Mouse (Mus musculus): ENCODE measurements around the gene D230025D16Rik. TPM values are rescaled to one million over a fixed set of nuclear protein-coding genes. Genes with fewer than 3 reads are reported as not detected.
"Not testable (repeated sequence)": the region's sequence is repeated elsewhere in the genome, so short reads cannot be mapped to it uniquely, and the experiment has no call there.

Gene D230025D16Rik
- total RNA-seq, 2 experiments from 2014 or later: 31.7 to 32.1 TPM

DNA sequence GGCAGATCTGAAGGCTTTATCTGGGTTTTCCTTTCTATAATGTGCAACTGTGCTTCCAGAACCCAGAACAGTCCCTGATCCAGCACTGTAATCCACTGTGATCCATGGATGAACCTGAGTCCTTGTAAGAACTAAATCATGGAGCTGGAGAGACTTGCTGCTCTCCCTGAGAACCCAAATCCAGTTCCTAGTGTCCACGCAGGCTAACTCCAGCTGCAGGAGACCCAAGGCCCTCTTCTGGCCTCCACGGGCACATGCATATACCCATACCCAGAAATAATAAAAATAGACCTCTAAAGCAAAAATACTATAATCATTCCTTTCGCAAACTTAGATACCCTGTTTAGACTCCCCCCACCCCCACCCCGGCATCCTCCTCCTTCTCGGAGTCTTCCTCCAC, 63.3 kb downstream of the D230025D16Rik start:
- intact Hi-C loops (cut with DNase I): loop anchor here (5.0 kb wide), 1 partner anchor 646 kb away; the partner anchor contains the start of gene Ciao2b
- DNase-seq (ENCODE audit: low spot score in 2 of 2): no peak

- DNase-seq (ENCODE audit: low spot score in 2 of 2): peak; percentile 97
- intact Hi-C loops (cut with DNase I): loop anchor here (5.0 kb wide), 1 partner anchor 647 kb away; the partner anchor contains the start of gene Ciao2b
These were observed 64.2 kb downstream of the D230025D16Rik start for GRCm38 (mm10) chr8:105288958-105289732.

DNA sequence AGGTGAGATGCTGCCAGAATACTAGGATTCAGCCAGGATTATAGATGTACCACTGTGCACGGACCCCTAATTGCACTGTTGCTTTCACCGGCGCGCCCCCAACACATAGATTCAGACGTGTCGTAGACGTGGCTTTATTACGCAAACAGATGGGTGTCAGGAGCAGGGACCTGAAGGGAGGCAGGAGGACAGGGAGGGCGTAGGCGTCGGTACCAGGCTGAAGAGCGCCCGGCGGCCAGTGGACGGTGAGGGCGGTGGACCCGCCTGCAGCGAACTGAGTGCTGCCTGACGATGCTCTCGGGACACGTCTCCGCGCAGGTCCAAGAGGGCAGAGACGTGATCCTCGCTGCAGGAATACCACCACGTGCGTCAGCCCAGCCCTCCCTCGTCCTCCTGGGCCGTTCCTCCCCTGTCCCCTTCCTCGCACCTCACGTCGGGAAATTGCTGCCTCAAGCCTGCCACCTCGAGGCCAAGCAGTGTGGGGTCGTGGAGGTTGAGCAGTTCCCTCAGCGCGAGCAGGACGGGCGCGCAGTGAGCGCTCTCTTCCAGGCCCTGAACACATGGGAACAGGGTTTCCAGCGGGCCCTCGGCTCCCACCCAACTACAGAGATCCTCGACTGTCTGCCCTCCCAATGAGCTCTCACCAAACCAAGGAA, 65.0 kb downstream of the D230025D16Rik start, which contains the start of gene 4931428F04Rik:
4931428F04Rik (minus strand) TSS at position 60 of the 656 bp plus-strand sequence.
- intact Hi-C loops (cut with DNase I): loop anchor here (5.0 kb wide), 2 partner anchors 633 to 648 kb away; partner anchors contain the start of gene Ciao2b
- DNase-seq (ENCODE audit: low spot score in 2 of 2): peak in 1 of 2 experiments; percentile 61

GRCm38 (mm10) chr8:105290554-105291314, 65.8 kb downstream of the D230025D16Rik start:
- intact Hi-C loops (cut with DNase I): loop anchor here (5.0 kb wide), 1 partner anchor 633 kb away; no protein-coding TSS in a partner anchor
- DNase-seq (ENCODE audit: low spot score in 2 of 2): peak; percentile 70 to 79

GRCm38 (mm10) chr8:105291364-105291763, 66.4 kb downstream of the D230025D16Rik start:
- DNase-seq (ENCODE audit: low spot score in 2 of 2): not testable (repeated sequence)
- intact Hi-C loops (cut with DNase I): loop anchor here (5.0 kb wide), 1 partner anchor 634 kb away; no protein-coding TSS in a partner anchor

DNA sequence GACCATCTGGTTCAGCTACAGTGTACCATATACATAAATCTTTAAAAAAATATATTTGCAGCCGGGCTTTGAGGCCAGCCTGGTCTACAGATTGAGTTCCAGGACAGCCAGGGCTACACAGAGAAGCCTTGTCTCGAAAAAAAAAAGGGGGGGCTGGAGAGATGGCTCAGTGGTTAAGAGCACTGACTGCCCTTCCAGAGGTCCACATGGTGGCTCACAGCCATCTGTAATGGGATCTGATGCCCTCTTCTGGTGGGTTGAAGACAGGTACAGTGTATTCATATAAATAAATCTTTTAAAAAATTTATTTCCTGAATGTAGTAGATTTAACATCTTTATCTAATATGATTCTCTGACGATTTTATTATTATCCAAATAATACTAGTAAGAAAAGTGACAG, 66.9 kb downstream of the D230025D16Rik start:
- intact Hi-C loops (cut with DNase I): loop anchor here (5.0 kb wide), 1 partner anchor 635 kb away; no protein-coding TSS in a partner anchor
- not testable (repeated sequence) for DNase-seq (ENCODE audit: low spot score in 2 of 2)

DNA sequence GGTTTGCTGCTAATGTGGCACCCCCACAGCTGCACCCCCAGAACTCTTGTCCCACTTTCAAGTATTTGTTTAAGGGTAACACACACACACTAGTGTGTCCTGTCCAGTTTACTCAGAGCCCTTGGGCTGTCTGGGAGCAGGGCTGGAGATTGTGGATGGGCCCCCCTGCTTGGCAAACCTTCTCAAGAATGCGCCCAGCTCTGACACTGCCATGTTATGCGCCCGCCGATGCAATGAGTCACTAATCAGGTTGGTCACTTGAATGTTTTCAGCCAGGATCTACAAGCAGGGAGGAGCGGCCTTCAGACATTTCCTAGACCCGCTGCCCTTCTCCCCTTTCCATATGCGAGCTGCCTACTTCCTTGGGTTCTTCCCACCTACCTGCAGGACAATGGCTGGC, 67.5 kb downstream of the D230025D16Rik start:
- intact Hi-C loops (cut with DNase I): loop anchor here (5.0 kb wide), 1 partner anchor 635 kb away; no protein-coding TSS in a partner anchor
- DNase-seq (ENCODE audit: low spot score in 2 of 2): no peak

DNA sequence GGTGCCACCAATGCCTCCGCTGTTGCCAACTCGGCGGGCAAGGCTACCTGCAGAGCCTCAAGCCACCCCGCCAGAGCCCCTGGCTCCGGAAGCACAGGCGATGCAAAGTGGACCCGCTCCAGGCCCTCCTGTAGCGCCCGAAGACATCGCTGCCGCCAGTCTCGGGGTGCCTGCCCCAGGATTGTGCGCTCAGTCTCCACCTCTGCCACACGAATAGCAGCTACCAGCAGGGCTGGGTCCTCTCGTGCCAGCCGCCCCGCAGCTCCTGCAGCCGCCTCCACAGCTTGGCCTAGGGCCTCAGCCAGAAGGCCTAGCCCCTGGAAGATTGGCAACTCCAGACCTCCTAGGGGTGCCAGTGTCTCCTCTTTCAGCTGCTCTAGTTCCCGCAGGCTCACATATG, 68.5 kb downstream of the D230025D16Rik start:
- intact Hi-C loops (cut with DNase I): loop anchor here (5.0 kb wide), 1 partner anchor 636 kb away; no protein-coding TSS in a partner anchor
- no peak for DNase-seq (ENCODE audit: low spot score in 2 of 2)

DNA sequence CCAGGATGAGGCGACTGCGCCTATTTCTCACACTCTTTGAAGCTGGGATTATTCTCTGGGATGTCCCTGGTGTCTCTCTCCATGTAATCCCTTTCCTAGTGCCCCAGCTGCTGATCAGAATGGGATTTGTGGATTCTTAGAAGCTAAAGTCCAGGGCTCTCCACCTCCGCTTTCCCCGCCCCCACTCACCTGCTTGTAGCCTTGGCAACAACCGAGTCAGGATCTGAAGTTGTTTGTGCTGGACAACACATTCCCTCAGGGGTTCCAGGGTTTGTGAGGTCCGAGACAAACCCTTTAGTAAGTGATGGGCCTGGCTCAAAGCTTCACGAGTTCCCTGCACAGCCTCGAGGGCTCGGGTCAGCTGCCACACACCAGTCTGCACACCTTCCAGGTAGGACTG, 69.8 kb downstream of the D230025D16Rik start:
- intact Hi-C loops (cut with DNase I): loop anchor here (5.0 kb wide), 1 partner anchor 637 kb away; no protein-coding TSS in a partner anchor
- no peak for DNase-seq (ENCODE audit: low spot score in 2 of 2)

GRCm38 (mm10) chr8:105295256-105295655, 70.3 kb downstream of the D230025D16Rik start:
- intact Hi-C loops (cut with DNase I): no loop called here
- DNase-seq (ENCODE audit: low spot score in 2 of 2): no peak

- no peak for DNase-seq (ENCODE audit: low spot score in 2 of 2)
- intact Hi-C loops (cut with DNase I): no loop called here
These were observed 71.1 kb downstream of the D230025D16Rik start, which contains the start of gene Exoc3l for GRCm38 (mm10) chr8:105295895-105296573. Gene Exoc3l (minus strand): TSS chr8:105296101.

DNA sequence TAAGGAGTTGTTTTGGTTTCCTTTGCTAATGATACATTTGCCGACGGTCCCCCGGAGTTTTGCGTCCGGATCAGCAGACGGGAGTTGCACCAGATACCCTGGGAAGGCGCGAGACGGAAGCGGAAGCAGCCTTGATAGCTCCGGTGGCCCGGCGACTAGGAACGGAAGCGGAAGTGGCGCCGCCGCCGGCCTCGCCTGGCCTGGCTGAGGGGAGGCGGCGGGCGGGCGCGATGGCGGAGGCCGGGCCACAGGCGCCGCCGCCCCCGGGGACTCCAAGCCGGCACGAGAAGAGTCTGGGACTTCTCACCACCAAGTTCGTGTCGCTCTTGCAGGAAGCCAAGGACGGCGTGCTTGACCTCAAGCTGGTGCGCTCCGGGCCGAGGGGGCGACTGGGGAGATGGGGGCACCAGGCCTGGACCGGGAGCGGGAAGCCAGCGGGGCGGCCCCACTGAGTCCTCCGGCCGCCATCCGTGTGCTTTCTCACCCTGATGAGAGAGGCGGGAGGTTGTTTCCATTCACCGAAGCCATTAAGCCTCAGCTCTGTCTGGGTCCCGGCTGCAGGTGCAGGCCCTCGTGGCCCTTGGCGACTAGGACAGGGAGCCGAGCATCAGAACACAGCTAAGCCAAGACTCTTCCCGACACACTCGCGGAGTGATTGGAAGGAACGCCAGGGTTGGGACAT, 72.7 kb downstream of the D230025D16Rik start, which contains the start of gene E2f4:
E2f4 (plus strand) TSS at position 153 of the 682 bp plus-strand sequence.
- intact Hi-C loops (cut with DNase I): no loop called here
- DNase-seq (ENCODE audit: low spot score in 2 of 2): peak; percentile 88 to 95

DNA sequence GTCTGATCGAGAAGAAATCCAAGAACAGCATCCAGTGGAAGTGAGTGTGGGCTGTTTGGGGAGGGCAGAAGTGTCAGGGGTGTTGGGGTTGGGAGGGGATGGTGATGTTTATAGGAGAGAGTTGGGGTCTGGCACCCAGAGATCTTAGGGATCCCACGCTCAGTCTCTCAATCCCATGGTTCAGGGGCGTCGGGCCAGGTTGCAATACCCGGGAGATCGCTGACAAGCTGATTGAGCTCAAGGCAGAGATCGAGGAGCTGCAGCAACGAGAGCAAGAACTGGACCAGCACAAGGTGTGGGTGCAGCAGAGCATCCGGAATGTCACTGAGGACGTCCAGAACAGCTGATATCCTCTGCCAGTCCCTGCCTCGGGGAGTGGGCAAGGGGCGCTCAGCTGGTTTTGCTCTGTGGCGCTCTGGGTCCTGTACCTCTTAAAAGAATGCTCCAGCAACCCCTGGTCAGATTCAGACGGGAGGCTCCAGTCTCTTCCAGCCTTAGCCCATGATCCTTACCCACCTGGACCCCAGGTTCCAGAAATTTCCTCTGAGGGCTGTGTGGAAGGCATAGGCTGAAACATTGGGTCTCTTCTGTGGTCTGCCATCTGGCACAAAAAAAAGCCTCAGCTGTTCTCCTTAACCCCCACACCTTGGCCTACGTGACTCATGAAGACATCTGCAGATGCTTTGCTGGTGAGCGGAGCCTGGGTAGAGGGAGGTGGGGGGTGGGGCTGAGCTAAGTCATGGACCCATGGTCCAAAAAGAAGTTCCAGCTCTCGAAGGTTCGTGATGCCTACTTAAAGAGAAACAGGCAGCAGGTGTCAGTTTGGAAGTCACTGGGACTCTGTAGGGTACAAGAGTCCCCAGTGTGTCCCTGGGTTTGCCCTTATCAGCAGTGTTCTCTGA, 73.7 kb downstream of the D230025D16Rik start:
- DNase-seq (ENCODE audit: low spot score in 2 of 2): no peak
- intact Hi-C loops (cut with DNase I): no loop called here

DNA sequence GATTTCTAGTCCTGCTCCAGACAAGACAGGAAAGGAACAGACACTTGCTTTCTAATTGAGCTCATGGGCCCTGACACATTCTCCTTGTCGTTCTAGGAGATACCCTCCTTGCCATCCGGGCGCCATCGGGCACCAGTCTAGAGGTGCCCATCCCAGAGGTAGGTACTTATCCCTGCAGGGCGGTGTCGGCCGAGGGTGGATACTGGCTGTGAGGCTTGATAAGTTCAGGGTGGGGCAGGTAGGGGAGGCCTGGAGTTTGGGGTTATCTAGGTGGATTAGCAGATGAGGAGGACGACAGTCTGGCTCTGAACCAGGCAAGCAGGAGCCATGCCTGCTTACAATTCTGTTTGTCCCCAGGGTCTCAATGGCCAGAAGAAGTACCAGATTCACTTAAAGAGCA, 75.0 kb downstream of the D230025D16Rik start:
- intact Hi-C loops (cut with DNase I): no loop called here
- no peak for DNase-seq (ENCODE audit: low spot score in 2 of 2)
